Mouse (Mus musculus): Measurements from ENCODE around the gene Cirbp.

The Cirbp gene

DNA sequence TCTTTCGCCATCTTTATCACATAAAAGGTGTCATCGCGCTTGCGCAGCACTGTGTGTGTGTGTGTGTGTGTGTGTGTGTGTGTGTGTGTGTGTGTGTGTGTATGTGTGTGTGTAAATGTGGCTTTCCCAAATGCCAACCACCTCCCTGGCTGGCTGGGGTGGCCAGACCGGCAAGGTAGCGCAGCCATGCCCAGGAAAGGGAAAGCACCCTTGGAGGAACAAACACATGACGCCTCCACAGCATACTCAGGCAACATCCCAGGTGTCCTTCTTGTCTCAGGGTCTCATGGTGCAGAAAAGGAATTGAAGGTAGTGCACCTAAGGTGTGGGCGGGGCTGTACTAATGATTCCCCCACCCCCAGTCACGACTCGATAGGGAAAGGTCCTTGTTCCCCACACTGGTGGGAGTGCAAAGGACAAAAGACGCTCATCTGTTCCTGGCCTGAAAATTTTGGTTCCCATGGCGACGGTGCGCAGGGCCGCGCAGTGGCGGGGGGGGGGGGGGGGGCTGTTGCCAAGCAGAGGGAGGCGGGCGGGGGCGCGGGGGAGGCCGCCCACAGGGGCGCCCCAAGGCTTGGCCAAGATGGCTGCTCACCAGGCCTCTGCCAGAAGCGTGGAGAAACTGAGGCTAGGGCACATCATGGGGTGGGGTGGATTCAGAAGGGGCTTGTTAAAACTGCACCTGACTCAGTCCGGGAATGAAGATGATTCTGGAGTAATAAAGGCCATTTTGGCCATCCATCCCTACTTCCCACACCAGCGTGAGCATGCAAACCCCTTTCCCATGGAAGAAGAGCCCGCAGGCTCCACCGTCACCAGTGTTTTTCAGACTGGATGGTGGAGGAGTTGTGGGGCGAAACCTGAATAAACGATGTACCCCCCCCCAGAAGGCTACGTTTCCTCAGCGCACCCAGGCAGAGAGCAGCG is 27.9 kb upstream of the Cirbp start:
- DNase-seq (ENCODE audit: low spot score in 2 of 2): peak in 1 of 2 experiments; percentile 33

GRCm38 (mm10) chr10:80138553-80139438 is 27.0 kb upstream of the Cirbp start, which contains the start of gene Atp5d:
TSS of gene Atp5d (plus strand) at chr10:80138632.
- DNase-seq (ENCODE audit: low spot score in 2 of 2): peak in 1 of 2 experiments; percentile 59

GRCm38 (mm10) chr10:80139439-80139775 is 26.4 kb upstream of the Cirbp start:
- no peak for DNase-seq (ENCODE audit: low spot score in 2 of 2)

DNA sequence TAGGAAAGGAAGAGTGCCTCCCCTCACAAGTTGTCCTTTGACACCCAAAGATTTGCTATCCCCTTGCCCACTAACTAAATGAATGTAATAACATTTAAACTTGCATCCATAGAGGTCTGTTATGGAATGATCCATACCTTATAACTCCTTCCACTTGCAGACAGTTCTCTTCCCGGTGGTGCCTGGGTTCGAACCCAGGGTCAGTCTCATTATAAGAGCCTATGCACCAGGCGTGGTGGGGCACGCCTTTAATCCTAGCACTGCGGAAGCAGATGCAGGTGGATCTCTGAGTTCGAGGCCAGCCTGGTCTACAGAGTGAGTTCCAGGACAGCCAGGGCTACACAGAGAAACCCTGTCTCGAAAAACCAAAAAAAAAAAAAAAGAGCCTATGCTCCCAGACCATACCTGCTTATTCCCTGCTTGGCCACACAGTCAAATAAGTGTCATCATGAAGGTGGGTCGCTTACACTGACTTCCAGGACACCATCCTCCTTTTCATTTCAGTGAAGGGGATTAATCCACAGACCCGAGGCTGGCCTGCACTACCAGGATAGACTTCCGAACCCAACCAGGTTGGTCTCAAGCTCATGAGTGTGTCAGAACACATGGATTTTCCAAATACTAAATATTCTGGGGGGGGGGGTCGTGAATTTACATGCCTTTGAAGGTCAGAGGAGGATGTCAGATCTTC is 25.7 kb upstream of the Cirbp start:
- no peak for DNase-seq (ENCODE audit: low spot score in 2 of 2)

- no peak for DNase-seq (ENCODE audit: low spot score in 2 of 2)
Observed at GRCm38 (mm10) chr10:80140666-80141035, 25.1 kb upstream of the Cirbp start, which contains the start of gene Cbarp. TSS of gene Cbarp (minus strand) at chr10:80140835.

- peak; percentile 89 to 95 for DNase-seq (ENCODE audit: low spot score in 2 of 2)
Observed at GRCm38 (mm10) chr10:80141243-80141642, 24.5 kb upstream of the Cirbp start.

DNA sequence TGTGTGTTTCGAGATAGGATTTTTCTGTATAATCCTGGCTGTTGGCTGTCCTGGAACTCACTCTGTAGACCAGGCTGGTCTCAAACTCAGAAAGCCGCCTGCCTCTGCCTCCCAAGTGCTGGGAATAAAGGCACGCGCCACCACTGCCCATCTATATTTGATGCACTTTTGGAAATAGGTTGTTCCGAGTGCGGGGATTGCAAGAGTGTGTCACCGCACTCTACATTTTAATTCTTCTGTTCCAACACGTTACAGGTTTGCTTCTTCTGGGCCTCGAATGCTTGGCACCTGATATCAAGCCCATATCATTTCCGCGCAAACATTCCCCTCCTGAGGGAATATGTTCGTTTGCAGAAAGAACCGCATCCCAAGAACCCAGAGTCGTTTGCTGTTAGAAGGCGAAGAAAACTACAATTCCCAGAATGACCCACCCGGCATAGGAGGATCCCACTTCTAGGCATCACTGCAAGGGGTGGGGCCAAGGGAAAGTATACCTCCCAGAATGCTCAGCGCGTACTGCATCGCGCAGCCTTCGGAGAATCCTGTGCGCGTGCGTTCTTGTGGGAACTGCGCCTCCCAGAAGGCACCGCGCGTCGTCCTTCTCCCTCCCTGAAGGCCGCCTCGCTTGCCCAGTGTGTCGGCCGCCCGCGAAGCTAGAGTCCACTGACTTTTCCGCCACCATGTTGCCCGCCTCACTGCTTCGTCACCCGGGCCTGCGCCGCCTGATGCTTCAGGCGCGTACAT is 23.8 kb upstream of the Cirbp start:
- peak; percentile 83 to 93 for DNase-seq (ENCODE audit: low spot score in 2 of 2)

DNA sequence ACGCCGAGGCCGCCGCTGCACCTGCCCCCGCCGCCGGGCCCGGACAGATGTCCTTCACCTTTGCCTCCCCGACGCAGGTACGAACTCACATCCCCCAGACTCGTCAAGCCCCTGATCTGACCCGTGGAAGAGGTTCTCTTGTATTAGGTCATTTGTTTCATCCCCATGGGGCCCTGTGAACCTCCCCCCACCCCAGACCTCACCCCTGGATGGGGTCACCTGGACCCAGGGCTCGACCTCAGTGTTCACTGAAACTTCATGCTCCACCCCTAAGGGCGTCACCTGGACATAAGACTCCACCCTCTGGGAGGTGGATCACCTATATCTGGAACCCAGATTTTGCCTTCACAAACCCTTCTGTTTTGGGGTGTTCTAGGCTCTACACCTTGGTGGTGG is 23.3 kb upstream of the Cirbp start:
- DNase-seq (ENCODE audit: low spot score in 2 of 2): no peak

DNA sequence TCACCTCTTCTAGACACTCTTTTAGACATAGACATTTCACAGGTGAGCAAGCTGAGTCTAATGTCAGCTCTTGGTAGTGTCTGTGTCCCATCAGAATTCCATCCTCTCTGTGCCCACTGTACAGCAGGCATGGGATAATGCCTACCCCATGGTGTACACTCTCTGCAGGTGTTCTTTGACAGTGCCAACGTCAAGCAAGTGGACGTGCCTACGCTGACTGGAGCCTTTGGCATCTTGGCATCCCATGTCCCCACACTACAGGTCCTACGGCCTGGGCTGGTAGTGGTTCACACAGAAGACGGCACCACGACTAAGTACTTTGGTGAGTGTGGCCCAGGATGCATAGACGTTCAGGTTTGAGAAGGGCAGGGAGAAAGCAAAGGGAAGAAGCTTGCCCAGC is 22.1 kb upstream of the Cirbp start:
- DNase-seq (ENCODE audit: low spot score in 2 of 2): no peak

- no peak for DNase-seq (ENCODE audit: low spot score in 2 of 2)
Observed at GRCm38 (mm10) chr10:80144159-80144558, 21.6 kb upstream of the Cirbp start.

DNA sequence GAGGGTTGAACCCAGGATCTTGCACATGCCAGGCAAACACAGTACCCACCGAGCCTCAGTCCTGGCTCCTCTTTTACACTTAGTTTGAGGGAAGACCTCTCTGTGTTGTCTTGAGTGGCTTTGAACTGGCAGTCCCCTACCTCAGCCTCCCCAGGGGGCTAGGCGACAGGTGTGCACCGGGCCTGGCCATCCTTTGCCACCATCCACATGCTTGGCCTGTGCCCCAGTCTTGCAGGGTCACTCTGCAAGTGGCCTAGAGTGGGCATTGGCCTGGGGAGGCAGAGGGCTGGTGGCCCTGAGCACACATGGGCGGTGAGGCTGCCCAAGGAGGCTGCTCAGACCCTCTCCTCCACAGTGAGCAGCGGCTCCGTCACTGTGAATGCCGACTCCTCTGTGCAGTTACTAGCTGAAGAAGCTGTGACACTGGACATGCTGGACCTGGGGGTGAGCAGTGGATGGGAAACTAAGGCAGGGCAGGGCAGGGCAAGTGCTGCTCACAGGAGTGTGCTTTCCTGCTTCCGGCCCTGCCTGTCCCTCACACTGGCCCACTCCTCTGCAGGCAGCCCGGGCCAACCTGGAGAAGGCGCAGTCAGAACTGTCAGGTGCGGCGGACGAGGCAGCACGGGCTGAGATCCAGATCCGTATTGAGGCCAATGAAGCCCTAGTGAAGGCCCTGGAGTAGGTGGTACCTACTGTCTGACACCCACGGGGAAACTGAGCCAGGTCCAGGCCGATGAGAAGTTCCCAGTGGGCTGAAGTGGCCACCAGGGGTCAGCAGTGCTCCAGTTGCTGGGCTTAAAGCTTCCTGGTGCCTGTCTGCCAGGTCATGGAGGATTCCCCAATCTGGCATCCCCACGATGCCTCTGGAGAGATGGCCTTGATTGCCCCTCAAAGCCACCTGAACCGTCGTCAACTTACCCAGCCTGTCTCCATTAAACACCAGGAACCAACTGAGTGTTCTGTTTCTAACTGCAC is 20.6 kb upstream of the Cirbp start:
- peak in 1 of 2 experiments; percentile 64 for DNase-seq (ENCODE audit: low spot score in 2 of 2)

- DNase-seq (ENCODE audit: low spot score in 2 of 2): no peak
Observed at GRCm38 (mm10) chr10:80145896-80146295, 19.9 kb upstream of the Cirbp start.

- DNase-seq (ENCODE audit: low spot score in 2 of 2): no peak
Observed at GRCm38 (mm10) chr10:80146568-80147011, 19.2 kb upstream of the Cirbp start.

DNA sequence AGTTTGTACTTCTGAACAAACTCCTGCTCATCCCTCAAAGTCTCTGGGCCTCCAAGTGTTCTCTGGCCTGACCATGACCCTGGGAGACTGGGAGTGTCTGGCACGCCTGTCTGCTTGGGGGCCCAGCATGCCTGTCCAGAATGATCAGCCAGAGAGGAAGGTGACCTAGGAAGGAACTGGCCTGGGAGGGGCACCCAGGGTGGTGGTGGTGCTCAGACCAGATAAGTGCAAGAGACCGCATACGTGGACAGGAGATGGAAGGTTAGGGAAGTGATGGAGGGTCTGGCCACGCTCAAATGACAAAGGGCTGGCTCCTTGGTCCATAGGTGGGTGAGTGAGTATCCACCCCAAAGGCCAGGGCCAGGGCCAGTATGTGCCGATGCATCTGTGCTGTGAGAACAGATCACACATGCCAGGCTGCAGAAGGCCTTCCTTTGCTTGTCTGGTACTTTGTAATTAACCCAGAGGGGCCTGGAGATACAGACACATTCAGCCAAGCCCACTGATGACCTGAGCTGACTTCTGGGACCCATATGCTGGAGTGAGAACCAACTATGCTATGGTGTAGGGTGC is 18.6 kb upstream of the Cirbp start:
- no peak for DNase-seq (ENCODE audit: low spot score in 2 of 2)

GRCm38 (mm10) chr10:80147719-80148601 is 17.8 kb upstream of the Cirbp start, which contains the start of gene Midn:
TSS of gene Midn (plus strand) at chr10:80148272.
- peak; percentile 80 to 83 for DNase-seq (ENCODE audit: low spot score in 2 of 2)

DNA sequence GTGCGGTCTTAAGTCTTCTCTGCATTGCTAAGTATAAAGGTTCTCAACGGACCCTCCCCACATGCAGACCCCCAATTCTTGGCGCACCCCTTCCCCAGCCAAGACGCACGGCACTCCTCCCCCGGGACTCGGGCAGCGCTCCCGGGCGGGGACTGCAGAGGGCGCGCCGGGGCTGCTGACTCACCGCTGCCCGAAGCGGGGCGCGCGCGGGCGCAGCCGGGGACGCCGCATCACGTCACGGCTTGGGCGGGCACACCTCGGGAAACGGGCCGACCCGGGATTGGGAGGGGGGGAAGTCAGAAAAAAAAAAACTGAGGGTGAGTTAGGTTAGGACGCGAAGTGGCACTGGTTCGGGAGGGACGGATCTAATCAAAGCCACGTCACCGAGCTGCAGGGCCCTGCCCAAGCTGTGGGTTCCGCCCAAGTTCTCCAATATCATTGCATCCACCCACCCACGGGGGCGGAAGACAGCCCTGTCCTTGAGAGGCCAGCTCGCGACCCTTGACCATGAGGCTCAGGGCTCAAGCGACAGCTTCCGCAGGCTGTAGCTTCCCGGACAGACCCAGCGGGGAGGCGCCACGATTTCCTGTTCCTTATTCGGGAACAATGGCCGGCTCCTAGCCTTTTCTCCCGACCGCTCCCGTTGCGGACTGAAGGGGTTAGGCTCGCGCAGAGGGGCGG is 17.0 kb upstream of the Cirbp start:
- DNase-seq (ENCODE audit: low spot score in 2 of 2): peak; percentile 90 to 93

DNA sequence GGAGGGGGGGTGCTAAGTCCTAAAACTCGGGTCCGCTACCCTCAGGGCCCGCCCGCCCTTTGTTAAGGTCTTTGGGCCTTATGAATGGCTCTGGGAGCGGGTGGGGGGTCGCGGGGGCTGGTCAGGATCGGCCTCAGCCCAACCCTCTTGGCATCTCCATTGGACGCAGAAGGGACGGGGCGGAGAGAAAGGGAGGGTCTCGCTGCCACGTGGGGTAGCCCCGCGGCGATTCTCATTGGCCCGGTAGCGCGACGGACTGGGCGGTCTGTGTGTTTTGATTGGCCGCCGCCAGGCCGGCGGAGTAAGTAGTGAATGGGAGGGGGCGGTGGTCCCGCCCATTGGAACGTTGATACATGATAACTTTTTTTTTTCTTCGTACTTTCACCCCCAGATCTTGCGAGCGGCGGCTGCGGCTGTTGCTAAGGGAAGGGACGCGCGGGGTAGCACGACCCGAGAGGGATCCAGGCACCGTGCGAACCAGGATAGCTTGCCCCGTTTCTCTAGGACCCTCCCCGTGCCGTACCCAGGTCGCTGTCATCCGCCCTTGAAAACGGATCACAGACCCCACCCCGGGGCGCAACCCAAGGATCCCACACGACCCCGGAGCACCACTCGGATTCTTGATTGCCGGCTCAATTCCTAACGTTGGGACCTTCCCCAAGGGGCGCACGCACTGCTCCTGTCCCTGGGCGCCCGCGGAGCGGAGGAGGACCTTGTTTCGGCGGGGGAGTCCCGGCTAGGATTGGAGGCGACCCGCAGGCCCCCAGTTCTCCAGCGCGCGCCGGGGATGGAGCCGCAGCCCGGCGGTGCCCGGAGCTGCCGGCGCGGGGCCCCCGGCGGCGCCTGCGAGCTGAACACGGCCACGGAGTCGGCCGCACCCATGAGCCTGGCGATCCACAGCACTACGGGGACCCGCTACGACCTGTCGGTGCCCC is 16.2 kb upstream of the Cirbp start:
- DNase-seq (ENCODE audit: low spot score in 2 of 2): peak; percentile 88 to 97

Measured in urinary bladder, adult 18-20 months (tissue).